Comparison of ENCODE assay signal across 10 mouse cellular contexts in genomic region chr15:81956457-81956856, GRCm38 (mm10). TPM values are rescaled to one million over a fixed set of nuclear protein-coding genes. Genes with fewer than 3 reads are reported as not detected.
A peak's percentile ranks its signal among the peaks of the same experiment; 100 is the strongest.
DNase-seq lines count a peak whose midpoint lies in the region; ATAC-seq and TF ChIP-seq lines count a peak whose summit lies in the region.
"Had no signal": no experiment of that assay in that cellular context is flagged by ENCODE, and none has a peak within 500 bp of the region (broad histone marks: within the 10 kb centered on the region; RNA-seq: fewer than 3 reads in every experiment).

No protein-coding gene starts in this region.

- H3K4me1 ChIP-seq in hindbrain, embryonic 10.5 days (replicated peaks), result peaks cover 20% of the 10 kb centered on the region
- peaks cover 6% of the 10 kb centered on the region; the same call in 1 of the 2 replicates for H3K4me1 ChIP-seq in hindbrain, embryonic 16.5 days (ENCODE audit: control insufficient read depth, insufficient read depth, low read depth, low read length)
- H3K4me1 ChIP-seq in liver, postnatal 0 days (ENCODE audit: insufficient read depth), result peaks cover 16% of the 10 kb centered on the region

- DNase-seq in hindbrain, embryonic 10.5 days (ENCODE audit: low spot score), result peak; percentile 53
- peak; percentile 67 for DNase-seq in CD4-positive helper T cell, adult 2 months (ENCODE audit: low read depth, low spot score)
- DNase-seq in T-cell, adult 2 months (ENCODE audit: low spot score), result peak; percentile 55
- DNase-seq in embryo, embryonic 10.5 days (ENCODE audit: low spot score), result peak; percentile 69
- peak; percentile 74 for DNase-seq in liver, postnatal 0 days
- DNase-seq in spleen, adult 12 weeks (ENCODE audit: low spot score), result peak; percentile 35
- DNase-seq in urinary bladder, postnatal 14 days (ENCODE audit: low spot score), result no peak

- no peak for ATAC-seq in hindbrain, embryonic 16.5 days
- no peak for ATAC-seq in liver, postnatal 0 days

- peak; percentile 95 for TF ChIP-seq CTCF in liver, postnatal 0 days (IDR thresholded peaks at IDR 0.05; ENCODE audit: low read depth)

- no peak overlapping the region for H3K4me2 ChIP-seq in hindbrain, embryonic 16.5 days (ENCODE audit: low read length)
- no peak overlapping the region for H3K4me2 ChIP-seq in liver, postnatal 0 days (ENCODE audit: low read depth, low read length)

- H3K27ac ChIP-seq in hindbrain, embryonic 10.5 days, result no peak overlapping the region
- H3K27ac ChIP-seq in hindbrain, embryonic 16.5 days (ENCODE audit: low read depth, low read length), result no peak overlapping the region
- no peak overlapping the region for H3K27ac ChIP-seq in liver, postnatal 0 days (ENCODE audit: low read depth)

- no peaks in the 10 kb centered on the region for H3K27me3 ChIP-seq in hindbrain, embryonic 10.5 days (ENCODE audit: insufficient read depth, poor library complexity, severe bottlenecking)
- no peaks in the 10 kb centered on the region for H3K27me3 ChIP-seq in hindbrain, embryonic 16.5 days (replicated peaks; ENCODE audit: control insufficient read depth, insufficient read depth, low read length)
- no peaks in the 10 kb centered on the region for H3K27me3 ChIP-seq in liver, postnatal 0 days (ENCODE audit: insufficient read depth, low read length)

- no peaks in the 10 kb centered on the region for H3K9me3 ChIP-seq in hindbrain, embryonic 10.5 days
- no peaks in the 10 kb centered on the region for H3K9me3 ChIP-seq in hindbrain, embryonic 16.5 days (ENCODE audit: control insufficient read depth, low read length)
- no peaks in the 10 kb centered on the region for H3K9me3 ChIP-seq in liver, postnatal 0 days (ENCODE audit: low read length)

- peaks cover 42% of the 10 kb centered on the region for H3K36me3 ChIP-seq in hindbrain, embryonic 10.5 days
- peaks cover 15% of the 10 kb centered on the region for H3K36me3 ChIP-seq in hindbrain, embryonic 16.5 days (ENCODE audit: control insufficient read depth, insufficient read depth, low read length)
- H3K36me3 ChIP-seq in liver, postnatal 0 days (replicated peaks; ENCODE audit: insufficient read depth, low read length), result peaks cover 7% of the 10 kb centered on the region; the same call in 1 of the 2 replicates

- 53% methylated on average over 8 of the region's 8 CpGs for WGBS in hindbrain, embryonic 10.5 days
- 55% methylated on average over 8 of the region's 8 CpGs for WGBS in hindbrain, embryonic 16.5 days
- WGBS in liver, postnatal 0 days (ENCODE audit: insufficient replicate concordance), result 62% methylated on average over 8 of the region's 8 CpGs

- TF ChIP-seq EP300 in liver, postnatal 0 days (IDR thresholded peaks at IDR 0.05; ENCODE audit: low read depth), result no peak

- no peak overlapping the region for H3K4me3 ChIP-seq in hindbrain, embryonic 10.5 days
- no peak overlapping the region for H3K4me3 ChIP-seq in hindbrain, embryonic 16.5 days (ENCODE audit: low read length)
- no peak overlapping the region for H3K4me3 ChIP-seq in liver, postnatal 0 days (ENCODE audit: low read depth, low read length)
- H3K4me3 ChIP-seq: erythroblast, embryonic 14.5 days had no signal

- no peak overlapping the region for H3K9ac ChIP-seq in hindbrain, embryonic 16.5 days (ENCODE audit: low read depth, low read length)
- no peak overlapping the region for H3K9ac ChIP-seq in liver, postnatal 0 days (replicated peaks)

RNA-seq across cellular contexts. Expression of gene Pmm1, which starts 4.3 kb away (rescaled TPM):
- polyA plus RNA-seq in hindbrain, embryonic 10.5 days (2016; fragmentation: Nextera tagmentation; extraction: Ambion mirVana), result 37.3 and 39.0 TPM in 2 replicates
- 122 and 142 TPM in 2 replicates for polyA plus RNA-seq in hindbrain, embryonic 16.5 days (2015; fragmentation: Nextera tagmentation; extraction: Ambion mirVana)
- polyA plus RNA-seq in liver, postnatal 0 days (2015; fragmentation: Nextera tagmentation; extraction: Ambion mirVana), result 9.8 and 10.1 TPM in 2 replicates

RNA-seq across cellular contexts. Expression of gene Csdc2, which starts 19.9 kb away (rescaled TPM):
- polyA plus RNA-seq in hindbrain, embryonic 10.5 days (2016; fragmentation: Nextera tagmentation; extraction: Ambion mirVana), result 13.8 and 33.7 TPM in 2 replicates
- 287 and 292 TPM in 2 replicates for polyA plus RNA-seq in hindbrain, embryonic 16.5 days (2015; fragmentation: Nextera tagmentation; extraction: Ambion mirVana)
- polyA plus RNA-seq in liver, postnatal 0 days (2015; fragmentation: Nextera tagmentation; extraction: Ambion mirVana), result 0.52 and 0.59 TPM in 2 replicates
- polyA plus RNA-seq: erythroblast, embryonic 14.5 days had no signal

RNA-seq across cellular contexts. Expression of gene 1700029P11Rik, which starts 23.9 kb away (rescaled TPM):
- polyA plus RNA-seq in hindbrain, embryonic 10.5 days (2016; fragmentation: Nextera tagmentation; extraction: Ambion mirVana), result not detected in 2 replicates
- not detected in 2 replicates for polyA plus RNA-seq in hindbrain, embryonic 16.5 days (2015; fragmentation: Nextera tagmentation; extraction: Ambion mirVana)
- not detected in 2 replicates for polyA plus RNA-seq in liver, postnatal 0 days (2015; fragmentation: Nextera tagmentation; extraction: Ambion mirVana)
- polyA plus RNA-seq: erythroblast, embryonic 14.5 days; limb, embryonic 14.5 days had no signal

RNA-seq across cellular contexts. Expression of gene Polr3h, which starts 30.4 kb away (rescaled TPM):
- 84.8 and 86.3 TPM in 2 replicates for polyA plus RNA-seq in hindbrain, embryonic 10.5 days (2016; fragmentation: Nextera tagmentation; extraction: Ambion mirVana)
- 88.2 and 105 TPM in 2 replicates for polyA plus RNA-seq in hindbrain, embryonic 16.5 days (2015; fragmentation: Nextera tagmentation; extraction: Ambion mirVana)
- polyA plus RNA-seq in liver, postnatal 0 days (2015; fragmentation: Nextera tagmentation; extraction: Ambion mirVana), result 57.0 and 57.3 TPM in 2 replicates

RNA-seq across cellular contexts. Expression of gene Xrcc6, which starts 31.2 kb away (rescaled TPM):
- polyA plus RNA-seq in hindbrain, embryonic 10.5 days (2016; fragmentation: Nextera tagmentation; extraction: Ambion mirVana), result 62.1 and 75.1 TPM in 2 replicates
- 44.4 and 48.9 TPM in 2 replicates for polyA plus RNA-seq in hindbrain, embryonic 16.5 days (2015; fragmentation: Nextera tagmentation; extraction: Ambion mirVana)
- 25.7 and 27.8 TPM in 2 replicates for polyA plus RNA-seq in liver, postnatal 0 days (2015; fragmentation: Nextera tagmentation; extraction: Ambion mirVana)
